Mouse (Mus musculus): ENCODE measurements at regions not wholly inside any gene's neighbourhood (a gene's known extent, or its start where the extent isn't known, plus 50 kb on each side); places are given as distances from the start of the nearest gene placed in this dataset.
"Not testable (repeated sequence)": the region's sequence is repeated elsewhere in the genome, so short reads cannot be mapped to it uniquely, and the experiment has no call there.

- not testable (repeated sequence) for TF ChIP-seq CTCF (IDR thresholded peaks at IDR 0.05; ENCODE audit: low read depth); EP300 (optimal IDR thresholded peaks at IDR 0.05)
These were observed 104.4 kb upstream of the Tns3 start for GRCm38 (mm10) chr11:8768706-8769105.

All from stomach, postnatal 0 days (tissue).